Mouse (Mus musculus) MEL (cell line): ENCODE results near the gene Ccdc144b. TPM values are rescaled to one million over a fixed set of nuclear protein-coding genes. Genes with fewer than 3 reads are reported as not detected.
A peak's percentile ranks its signal among the peaks of the same experiment; 100 is the strongest.

ENCODE experiments used
- DNase-seq: peaks from one replicate; pipeline ENCODE4 v3.0.0; 2011; ENCODE audit warnings: low read depth, low spot score
- H3K27ac ChIP-seq: 2 replicates; pipeline ENCODE4 v1.5.1; 2012; ENCODE audit warnings: low read depth, mild to moderate bottlenecking, control low read depth, low read length, moderate library complexity; ENCODE audit not compliant: control insufficient read depth
- H3K27me3 ChIP-seq, 2 experiments: fragments of 150-350 bp in 1 of 2; sonication (generic) in 1 of 2; 2 replicates each; pipeline ENCODE4 v1.6.1; 2012; ENCODE audit warnings: low read length in 2 of 2, mild to moderate bottlenecking in 2 of 2, improper control_type of control experiment in 1 of 2, moderate library complexity in 1 of 2; ENCODE audit not compliant: insufficient read depth in 2 of 2, control insufficient read depth in 1 of 2
- H3K36me3 ChIP-seq, 2 experiments: 2 replicates each; pipeline ENCODE4 v1.6.1; 2012 to 2014; ENCODE audit warnings: low read length in 2 of 2, improper control_type of control experiment in 1 of 2, inconsistent platforms in 1 of 2, mild to moderate bottlenecking in 1 of 2; ENCODE audit not compliant: insufficient read depth in 2 of 2, control insufficient read depth in 1 of 2
- H3K4me1 ChIP-seq, 2 experiments: fragments of 150-350 bp in 1 of 2; sonication (generic) in 1 of 2; 2 replicates each; pipeline ENCODE4 v1.6.1; 2012; ENCODE audit warnings: low read length in 2 of 2, improper control_type of control experiment in 1 of 2, mild to moderate bottlenecking in 1 of 2; ENCODE audit not compliant: insufficient read depth in 2 of 2, control insufficient read depth in 1 of 2
- H3K4me3 ChIP-seq, 2 experiments: fragments of 150-350 bp in 1 of 2; sonication (generic) in 1 of 2; 2 replicates each; pipeline ENCODE4 v1.5.1; 2012; ENCODE audit warnings: low read depth in 2 of 2, low read length in 2 of 2, mild to moderate bottlenecking in 2 of 2, moderate library complexity in 2 of 2, control low read depth in 1 of 2, improper control_type of control experiment in 1 of 2; ENCODE audit not compliant: control insufficient read depth in 1 of 2, insufficient read depth in 1 of 2
- H3K79me2 ChIP-seq: 2 replicates; pipeline ENCODE4 v1.6.1; 2012; ENCODE audit warnings: mild to moderate bottlenecking, low read length, moderate library complexity; ENCODE audit not compliant: control insufficient read depth, poor library complexity, insufficient read depth
- H3K9ac ChIP-seq: 2 replicates; pipeline ENCODE4 v1.6.1; 2012; ENCODE audit warnings: low read depth, mild to moderate bottlenecking, control low read depth, low read length, moderate library complexity; ENCODE audit not compliant: control insufficient read depth, poor library complexity, severe bottlenecking
- H3K9me3 ChIP-seq: fragments of 150-350 bp; sonication (generic); replicated peaks from 2 replicates; pipeline ENCODE4 v1.6.1; 2012; ENCODE audit warnings: mild to moderate bottlenecking, low read length, improper control_type of control experiment, moderate library complexity; ENCODE audit not compliant: insufficient read depth
- CHD2 ChIP-seq: IDR thresholded peaks from 2 replicates; pipeline ENCODE4 v1.6.1; 2011; ENCODE audit warnings: low read length, improper control_type of control experiment
- ELF1 ChIP-seq: IDR thresholded peaks from 2 replicates; pipeline ENCODE4 v1.6.1; 2014; ENCODE audit warnings: low read depth, mild to moderate bottlenecking, inconsistent platforms, low read length, improper control_type of control experiment, moderate library complexity
- EP300 ChIP-seq, 2 experiments: IDR thresholded peaks; 2 replicates each; pipeline ENCODE4 v1.6.1; 2011; ENCODE audit warnings: improper control_type of control experiment in 2 of 2, low read length in 2 of 2, low read depth in 1 of 2, mild to moderate bottlenecking in 1 of 2
- MAX ChIP-seq: IDR thresholded peaks from 2 replicates; pipeline ENCODE4 v1.6.1; 2011; ENCODE audit warnings: low read length, improper control_type of control experiment
- MXI1 ChIP-seq: IDR thresholded peaks from 2 replicates; pipeline ENCODE4 v1.6.1; 2011; ENCODE audit warnings: mild to moderate bottlenecking, low read depth, low read length, improper control_type of control experiment
- MYB ChIP-seq: IDR thresholded peaks from 2 replicates; pipeline ENCODE4 v1.6.1; 2011; ENCODE audit warnings: mild to moderate bottlenecking, low read depth, low read length, improper control_type of control experiment
- POLR2AphosphoS2 ChIP-seq: IDR thresholded peaks from 2 replicates; pipeline ENCODE4 v1.6.1; 2011; ENCODE audit warnings: low read length, improper control_type of control experiment
- SMC3 ChIP-seq: IDR thresholded peaks from 2 replicates; pipeline ENCODE4 v1.6.1; 2011; ENCODE audit warnings: low read depth, low read length, improper control_type of control experiment
- TAL1 ChIP-seq: IDR thresholded peaks from 2 replicates; pipeline ENCODE4 v1.6.1; 2012; ENCODE audit warnings: mild to moderate bottlenecking, inconsistent platforms, low read length, moderate library complexity, mixed read lengths
- TBP ChIP-seq: IDR thresholded peaks from 2 replicates; pipeline ENCODE4 v1.8.0; 2011; ENCODE audit warnings: low read depth, low read length, improper control_type of control experiment
- USF1 ChIP-seq: IDR thresholded peaks from 2 replicates; pipeline ENCODE4 v1.6.1; 2014; ENCODE audit warnings: low read depth, mild to moderate bottlenecking, inconsistent platforms, low read length, improper control_type of control experiment, moderate library complexity
- ZKSCAN1 ChIP-seq: IDR thresholded peaks from 2 replicates; pipeline ENCODE4 v1.6.1; 2012; ENCODE audit warnings: low read depth, mild to moderate bottlenecking, inconsistent platforms, low read length, improper control_type of control experiment, moderate library complexity
- ZMIZ1 ChIP-seq: IDR thresholded peaks from 2 replicates; pipeline ENCODE4 v1.6.1; 2012; ENCODE audit warnings: low read depth, mild to moderate bottlenecking, inconsistent platforms, low read length, improper control_type of control experiment, moderate library complexity
- ZNF384 ChIP-seq: IDR thresholded peaks from 2 replicates; pipeline ENCODE4 v1.6.1; 2012; ENCODE audit warnings: low read depth, mild to moderate bottlenecking, inconsistent platforms, low read length, improper control_type of control experiment
- polyA plus RNA-seq, 2 experiments: library from polyadenylated mRNA; stranded (reverse) in 1 of 2; unstranded in 1 of 2; fragments of >175 nt in 1 of 2; fragments of >200 nt in 1 of 2; gene quantifications; 2 replicates each; pipeline versions ENCODE4 v1.2.1 to v1.2.4; 2012; ENCODE audit warnings: low replicate concordance in 2 of 2, low read depth in 1 of 2; ENCODE audit not compliant: insufficient read length in 2 of 2, insufficient read depth in 1 of 2, missing spikeins in 1 of 2
- total RNA-seq: library from RNA; depleted of rRNA; stranded (reverse); fragments of 300-350 nt; gene quantifications from 2 replicates; pipeline ENCODE4 v1.2.3, GENCODE M21; 2012; rRNA removed

Ccdc144b gene
- total RNA-seq (not detected in 2 replicates), polyA plus RNA-seq (not detected)

DNA sequence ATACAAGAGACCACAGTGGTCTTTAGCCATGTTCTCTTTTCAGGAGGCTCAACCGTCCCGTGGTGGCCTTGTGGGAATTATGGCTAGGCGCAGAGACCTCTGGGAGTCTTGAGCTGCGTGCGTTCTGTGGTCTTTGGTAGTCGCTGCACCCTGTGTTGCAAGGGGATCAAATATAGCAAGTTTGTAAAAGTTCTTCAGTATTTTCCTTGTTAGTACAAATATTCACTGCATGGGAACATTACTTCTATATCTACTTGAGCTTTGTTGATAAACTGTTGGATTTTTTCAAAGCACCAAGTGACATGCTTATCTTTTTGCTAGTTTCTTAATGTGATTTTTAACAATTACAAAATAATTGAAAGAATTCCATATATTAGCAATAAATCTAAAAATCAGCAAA, at the start of gene Ccdc144b:
Gene Ccdc144b, minus strand, starts transcription at position 101 of the 400 bp plus-strand sequence.
- no peaks in the 10 kb centered on the region for H3K4me1 ChIP-seq
- no peak for DNase-seq
- no peak within 1 kb of the TSS for H3K9ac ChIP-seq
- no peaks in the 10 kb centered on the region for H3K79me2 ChIP-seq
- no peak within 1 kb of the TSS for H3K27ac ChIP-seq
- peaks cover 8 to 24% of the 10 kb centered on the region in 2 experiments for H3K27me3 ChIP-seq
- no peaks in the 10 kb centered on the region for H3K9me3 ChIP-seq
- H3K4me3 ChIP-seq, result no peak within 1 kb of the TSS
- no peaks in the 10 kb centered on the region for H3K36me3 ChIP-seq
- TF ChIP-seq ZMIZ1, result no peak

DNA sequence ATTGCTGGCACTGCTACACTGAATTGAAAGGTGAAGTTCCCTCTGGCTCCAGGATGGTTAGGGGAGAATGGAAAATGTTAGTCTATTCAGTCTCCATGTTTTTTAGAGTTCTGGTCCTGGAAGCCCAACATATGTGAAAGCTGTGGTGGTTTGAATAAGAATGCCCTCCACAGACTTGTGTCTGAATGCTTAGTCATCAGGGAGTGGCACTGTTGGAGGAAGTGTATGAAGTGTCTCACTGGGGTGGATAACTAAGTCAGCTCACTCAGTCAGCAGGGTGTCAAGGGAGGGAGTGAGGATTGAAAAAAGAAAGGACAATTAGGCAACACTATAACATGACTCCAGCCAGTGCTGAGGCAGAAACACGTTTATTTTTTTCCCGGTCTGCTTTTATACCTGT, 42.0 kb upstream of the Ccdc144b start:
- no peak overlapping the region for H3K9ac ChIP-seq
- H3K4me3 ChIP-seq, result no peak overlapping the region
- peaks cover 2 to 3% of the 10 kb centered on the region in 2 experiments; a peak in 2 of 4 replicates for H3K36me3 ChIP-seq
- no peaks in the 10 kb centered on the region for H3K9me3 ChIP-seq
- DNase-seq, result peak; percentile 65
- no peak overlapping the region for H3K27ac ChIP-seq
- no peaks in the 10 kb centered on the region for H3K4me1 ChIP-seq
- H3K27me3 ChIP-seq, result no peaks in the 10 kb centered on the region
- TF ChIP-seq ELF1 (no peak), ZKSCAN1 (no peak), EP300 (IDR thresholded peaks at IDR 0.05; ENCODE audit: low read depth in 1 of 2, low read length in 2 of 2) (0 out of 4 replicates have a peak, but pooled peaks of 1 of the 2 experiments have one; percentile 15), POLR2AphosphoS2 (no peak)
- no peaks in the 10 kb centered on the region for H3K79me2 ChIP-seq

DNA sequence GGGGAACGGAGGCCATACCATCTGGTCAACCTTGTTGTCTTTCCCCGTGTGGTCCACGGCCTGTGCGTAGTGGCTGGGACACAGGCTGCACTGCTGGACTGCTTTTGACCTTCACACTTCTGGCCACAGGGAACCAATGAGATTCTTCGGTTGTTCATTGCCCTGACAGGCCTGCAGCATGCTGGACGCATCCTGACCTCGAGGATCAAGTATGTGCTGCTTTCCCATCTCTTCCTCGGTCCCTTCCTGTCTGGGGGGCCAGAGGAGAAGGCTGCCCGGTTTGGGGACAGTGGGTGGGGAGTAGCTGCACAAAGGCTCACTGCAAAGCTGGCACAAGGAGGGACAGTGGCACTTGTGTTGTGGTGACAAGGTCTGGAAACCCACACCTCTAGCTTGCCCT, 34.2 kb upstream of the Ccdc144b start:
- no peak overlapping the region for H3K4me3 ChIP-seq
- no peaks in the 10 kb centered on the region for H3K4me1 ChIP-seq
- no peak overlapping the region for H3K27ac ChIP-seq
- H3K9me3 ChIP-seq, result no peaks in the 10 kb centered on the region
- no peaks in the 10 kb centered on the region for H3K79me2 ChIP-seq
- DNase-seq, result no peak
- TF ChIP-seq TBP, result no peak
- TF ChIP-seq MAX, result no peak
- TF ChIP-seq USF1, result no peak
- no peak for TF ChIP-seq MXI1
- TF ChIP-seq ZNF384, result no peak
- TF ChIP-seq TAL1, result no peak
- TF ChIP-seq SMC3, result no peak
- no peak for TF ChIP-seq CHD2
- no peak for TF ChIP-seq MYB
- no peak for TF ChIP-seq EP300 (IDR thresholded peaks at IDR 0.05; ENCODE audit: low read depth in 1 of 2, low read length in 2 of 2)
- peaks cover 0 to 5% of the 10 kb centered on the region in 2 experiments; a peak in 2 of 4 replicates for H3K36me3 ChIP-seq
- H3K9ac ChIP-seq, result no peak overlapping the region
- H3K27me3 ChIP-seq, result no peaks in the 10 kb centered on the region
